Mouse (Mus musculus) kidney, adult 2 months (tissue): Measurements from ENCODE around the gene Magi1.

Source experiments
- CTCF ChIP-seq: fragments of 200-500 bp; conservative IDR thresholded peaks from 2 replicates; pipeline ENCODE4 v1.5.1; 2011; ENCODE audit warnings: low read depth, mild to moderate bottlenecking, control low read depth, low read length, moderate library complexity, mixed read lengths; ENCODE audit not compliant: insufficient read depth, insufficient read length
- POLR2A ChIP-seq: fragments of 200-500 bp; IDR thresholded peaks from one replicate; pipeline ENCODE4 v1.6.1; 2011; ENCODE audit warnings: low read depth, low read length, control low read depth

DNA sequence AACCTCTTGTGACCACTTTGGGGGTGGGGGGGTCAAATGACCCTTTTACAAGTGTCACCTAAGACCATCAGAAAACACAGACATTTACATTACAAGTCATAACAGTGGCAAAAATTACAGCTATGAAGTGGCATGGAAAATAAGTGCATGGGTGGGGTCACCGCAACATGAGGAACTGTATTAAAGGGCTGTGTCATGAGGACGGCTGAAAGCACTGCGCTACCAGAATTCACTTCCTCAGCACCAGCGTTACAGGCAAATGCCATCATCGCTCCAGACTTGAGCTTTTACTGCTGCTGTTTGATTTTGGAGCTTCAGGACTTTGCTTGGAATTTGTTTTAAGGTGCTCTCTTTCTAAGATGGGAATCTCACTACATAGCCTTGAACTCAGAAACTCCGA, 62.0 kb downstream of the Magi1 start:
- TF ChIP-seq CTCF (no peak), POLR2A (no peak)
